Comparison of ENCODE assay signal across 21 mouse cellular contexts in genomic region chr5:45444130-45444832, GRCm38 (mm10). TPM values are rescaled to one million over a fixed set of nuclear protein-coding genes. Genes with fewer than 3 reads are reported as not detected.
DNase-seq lines count a peak whose midpoint lies in the region; ATAC-seq and TF ChIP-seq lines count a peak whose summit lies in the region.
"Had no signal": no experiment of that assay in that cellular context is flagged by ENCODE, and none has a peak within 500 bp of the region (broad histone marks: within the 10 kb centered on the region; RNA-seq: fewer than 3 reads in every experiment).

No protein-coding gene starts in this region.

- no peak overlapping the region for H3K9ac ChIP-seq in liver, embryonic 12.5 days
- no peak overlapping the region for H3K9ac ChIP-seq in liver, embryonic 11.5 days (ENCODE audit: low read depth, low read length)
- no peak overlapping the region for H3K9ac ChIP-seq in limb, embryonic 14.5 days (ENCODE audit: low read depth, low read length, severe bottlenecking)
- H3K9ac ChIP-seq in midbrain, embryonic 16.5 days (ENCODE audit: low read depth, low read length), result no peak overlapping the region
- H3K9ac ChIP-seq: limb, embryonic 15.5 days had no signal

- peaks cover 36% of the 10 kb centered on the region for H3K36me3 ChIP-seq in liver, embryonic 12.5 days
- peaks cover 3% of the 10 kb centered on the region; the same call in 1 of the 2 replicates for H3K36me3 ChIP-seq in liver, embryonic 11.5 days (ENCODE audit: control insufficient read depth, insufficient read depth, low read length)
- peaks cover 9% of the 10 kb centered on the region for H3K36me3 ChIP-seq in limb, embryonic 14.5 days (ENCODE audit: control insufficient read depth, insufficient read depth, low read length)
- H3K36me3 ChIP-seq in midbrain, embryonic 16.5 days (ENCODE audit: control insufficient read depth, insufficient read depth, low read length), result peaks cover 7% of the 10 kb centered on the region; the same call in 1 of the 2 replicates

- no peak overlapping the region for H3K4me3 ChIP-seq in cerebellum, adult 2 months (replicated peaks; ENCODE audit: insufficient read depth, low read depth, low read length)
- H3K4me3 ChIP-seq in liver, embryonic 12.5 days, result no peak overlapping the region
- H3K4me3 ChIP-seq in liver, embryonic 11.5 days (ENCODE audit: low read depth, low read length), result no peak overlapping the region
- H3K4me3 ChIP-seq in limb, embryonic 14.5 days (replicated peaks; ENCODE audit: low read length), result no peak overlapping the region
- no peak overlapping the region for H3K4me3 ChIP-seq in midbrain, embryonic 16.5 days (ENCODE audit: low read depth, low read length)
- H3K4me3 ChIP-seq: left cerebral cortex, adult 2 months; limb, embryonic 15.5 days had no signal

- no peaks in the 10 kb centered on the region for H3K27me3 ChIP-seq in cerebellum, adult 2 months (ENCODE audit: control insufficient read depth, insufficient read depth, low read length)
- H3K27me3 ChIP-seq in liver, embryonic 12.5 days (replicated peaks), result no peaks in the 10 kb centered on the region
- no peaks in the 10 kb centered on the region for H3K27me3 ChIP-seq in liver, embryonic 11.5 days (replicated peaks; ENCODE audit: control insufficient read depth, insufficient read depth, low read length)
- no peaks in the 10 kb centered on the region for H3K27me3 ChIP-seq in limb, embryonic 14.5 days (ENCODE audit: control insufficient read depth, insufficient read depth, low read length)
- H3K27me3 ChIP-seq in midbrain, embryonic 16.5 days (ENCODE audit: control insufficient read depth, insufficient read depth, low read depth, low read length), result no peaks in the 10 kb centered on the region
- H3K27me3 ChIP-seq: limb, embryonic 15.5 days had no signal

- no peak overlapping the region for H3K27ac ChIP-seq in cerebellum, adult 2 months (ENCODE audit: insufficient read depth, low read length)
- no peak overlapping the region for H3K27ac ChIP-seq in liver, embryonic 12.5 days
- no peak overlapping the region for H3K27ac ChIP-seq in liver, embryonic 11.5 days (ENCODE audit: low read depth, low read length)
- H3K27ac ChIP-seq in limb, embryonic 14.5 days (replicated peaks; ENCODE audit: low read depth, low read length), result no peak overlapping the region
- no peak overlapping the region for H3K27ac ChIP-seq in midbrain, embryonic 16.5 days (ENCODE audit: low read length)
- H3K27ac ChIP-seq: left cerebral cortex, adult 2 months; limb, embryonic 15.5 days had no signal

- no peak overlapping the region for H3K4me2 ChIP-seq in liver, embryonic 12.5 days
- H3K4me2 ChIP-seq in liver, embryonic 11.5 days, result no peak overlapping the region
- no peak overlapping the region for H3K4me2 ChIP-seq in limb, embryonic 14.5 days (replicated peaks; ENCODE audit: low read depth, low read length, severe bottlenecking)
- H3K4me2 ChIP-seq in midbrain, embryonic 16.5 days (ENCODE audit: low read length), result no peak overlapping the region
- H3K4me2 ChIP-seq: limb, embryonic 15.5 days had no signal

- no peak for TF ChIP-seq POLR2A in cerebellum, adult 2 months (IDR thresholded peaks at IDR 0.05; ENCODE audit: borderline replicate concordance, insufficient read depth, low read length)
- TF ChIP-seq POLR2A in limb, embryonic 14.5 days (IDR thresholded peaks at IDR 0.05; ENCODE audit: borderline replicate concordance, extremely low read depth, insufficient read depth, insufficient read length), result no peak

- 0 out of 2 replicates have a peak, but pooled peaks have one; percentile 28 for ATAC-seq in liver, embryonic 12.5 days
- no peak for ATAC-seq in liver, embryonic 11.5 days (replicated peaks; ENCODE audit: low FRiP score)
- peak; percentile 67; the same call in 1 of the 2 replicates for ATAC-seq in limb, embryonic 14.5 days (ENCODE audit: low FRiP score, low read depth)
- ATAC-seq in midbrain, embryonic 16.5 days, result no peak
- ATAC-seq: CD4-positive, CD25-positive, alpha-beta regulatory T cell, adult 4 months had no signal

- no peaks in the 10 kb centered on the region for H3K9me3 ChIP-seq in liver, embryonic 12.5 days (replicated peaks)
- no peaks in the 10 kb centered on the region for H3K9me3 ChIP-seq in liver, embryonic 11.5 days (ENCODE audit: control insufficient read depth, low read length)
- H3K9me3 ChIP-seq in limb, embryonic 14.5 days (ENCODE audit: control insufficient read depth, low read length), result no peaks in the 10 kb centered on the region
- no peaks in the 10 kb centered on the region for H3K9me3 ChIP-seq in midbrain, embryonic 16.5 days (replicated peaks; ENCODE audit: control insufficient read depth, low read length, poor library complexity, severe bottlenecking)
- H3K9me3 ChIP-seq: limb, embryonic 15.5 days had no signal

- H3K4me1 ChIP-seq in cerebellum, adult 2 months (ENCODE audit: control insufficient read depth, insufficient read depth, low read length), result peaks cover 8% of the 10 kb centered on the region
- H3K4me1 ChIP-seq in liver, embryonic 12.5 days, result peaks cover 11% of the 10 kb centered on the region
- peaks cover 8% of the 10 kb centered on the region; the same call in 1 of the 2 replicates for H3K4me1 ChIP-seq in liver, embryonic 11.5 days (replicated peaks; ENCODE audit: control insufficient read depth, insufficient read depth, low read length)
- peaks cover 9% of the 10 kb centered on the region for H3K4me1 ChIP-seq in limb, embryonic 14.5 days (ENCODE audit: control insufficient read depth, insufficient read depth, low read length)
- H3K4me1 ChIP-seq in midbrain, embryonic 16.5 days (ENCODE audit: control insufficient read depth, insufficient read depth, low read length), result peaks cover 14% of the 10 kb centered on the region

- no peak for TF ChIP-seq CTCF in cerebellum, adult 2 months (IDR thresholded peaks at IDR 0.05; ENCODE audit: borderline replicate concordance, insufficient read depth, low read depth, low read length)

- WGBS in cerebellum, adult 2 months, result 28% methylated on average over 8 of the region's 8 CpGs
- 69% methylated on average over 8 of the region's 8 CpGs for WGBS in liver, embryonic 12.5 days (ENCODE audit: insufficient replicate concordance)
- 81% methylated on average over 8 of the region's 8 CpGs for WGBS in liver, embryonic 11.5 days
- WGBS in limb, embryonic 14.5 days, result 74% methylated on average over 8 of the region's 8 CpGs
- WGBS in midbrain, embryonic 16.5 days, result 94% methylated on average over 8 of the region's 8 CpGs

- DNase-seq in cerebellum, postnatal 10 days, result peak; percentile 41 to 48
- DNase-seq in cerebellum, adult 2 months, result no peak
- no peak for DNase-seq in liver, embryonic 11.5 days (ENCODE audit: low spot score)
- no peak for DNase-seq in limb, embryonic 14.5 days (ENCODE audit: low spot score)
- DNase-seq in layer of hippocampus, postnatal 14 days (ENCODE audit: low spot score in 2 of 2), result no peak
- no peak for DNase-seq in adrenal gland, adult 18-20 months (ENCODE audit: low spot score in 2 of 2)
- DNase-seq: adrenal gland, postnatal 14 days; cerebellum, adult 8-10 months; gastrocnemius, postnatal 10 days; lung, postnatal 14 days; thymus, postnatal 4 days had no signal

RNA-seq across cellular contexts. Expression of gene Qdpr, which starts 5.8 kb away (rescaled TPM):
- polyA plus RNA-seq in cerebellum, adult 2 months (2012; rRNA removed), result 454 and 593 TPM in 2 replicates
- 74.1 and 77.6 TPM in 2 replicates for polyA plus RNA-seq in liver, embryonic 12.5 days (2016; fragmentation: Nextera tagmentation; extraction: Ambion mirVana)
- 103 and 116 TPM in 2 replicates for polyA plus RNA-seq in liver, embryonic 11.5 days (2014; fragmentation: Nextera tagmentation; extraction: Ambion mirVana)
- polyA plus RNA-seq in limb, embryonic 14.5 days (2012; rRNA removed), result 60.0 and 64.5 TPM in 2 replicates
- 92.9 and 96.1 TPM in 2 replicates for polyA plus RNA-seq in limb, embryonic 14.5 days (2014; fragmentation: Nextera tagmentation; extraction: Ambion mirVana)
- 112 and 127 TPM in 2 replicates for polyA plus RNA-seq in midbrain, embryonic 16.5 days (2015; fragmentation: Nextera tagmentation; extraction: Ambion mirVana)
- 100 to 1,000 TPM; 105 TPM for total RNA-seq in layer of hippocampus, postnatal 14 days (2021)
- 100 to 1,000 TPM; 116 to 128 TPM for total RNA-seq in adrenal gland, adult 18-20 months (2021)

RNA-seq across cellular contexts. Expression of gene Clrn2, which starts 9.3 kb away (rescaled TPM):
- polyA plus RNA-seq in cerebellum, adult 2 months (2012; rRNA removed), result not detected in 2 replicates
- not detected in 2 replicates for polyA plus RNA-seq in liver, embryonic 12.5 days (2016; fragmentation: Nextera tagmentation; extraction: Ambion mirVana)
- not detected in 2 replicates for polyA plus RNA-seq in liver, embryonic 11.5 days (2014; fragmentation: Nextera tagmentation; extraction: Ambion mirVana)
- not detected in 2 replicates for polyA plus RNA-seq in limb, embryonic 14.5 days (2012; rRNA removed)
- not detected in 2 replicates for polyA plus RNA-seq in limb, embryonic 14.5 days (2014; fragmentation: Nextera tagmentation; extraction: Ambion mirVana)
- polyA plus RNA-seq in midbrain, embryonic 16.5 days (2015; fragmentation: Nextera tagmentation; extraction: Ambion mirVana), result 0.33 TPM in 1 of 2 replicates, not detected in the other
- total RNA-seq in layer of hippocampus, postnatal 14 days (2021), result under 1 TPM in 1 of 2 experiments, not detected in 1; 0.48 TPM
- total RNA-seq in adrenal gland, adult 18-20 months (2021), result not detected
- total RNA-seq: adrenal gland, postnatal 14 days; gastrocnemius, postnatal 10 days; MEL had no signal
- polyA plus RNA-seq: CD4-positive, CD25-positive, alpha-beta regulatory T cell, adult 4 months; heart, postnatal 0 days; hindbrain, embryonic 11.5 days; intestine, embryonic 14.5 days; limb, embryonic 15.5 days; neural tube, embryonic 14.5 days had no signal

RNA-seq across cellular contexts. Expression of gene Lap3, which starts 48.9 kb away (rescaled TPM):
- polyA plus RNA-seq in cerebellum, adult 2 months (2012; rRNA removed), result 51.1 and 56.7 TPM in 2 replicates
- 67.2 and 69.0 TPM in 2 replicates for polyA plus RNA-seq in liver, embryonic 12.5 days (2016; fragmentation: Nextera tagmentation; extraction: Ambion mirVana)
- 112 and 115 TPM in 2 replicates for polyA plus RNA-seq in liver, embryonic 11.5 days (2014; fragmentation: Nextera tagmentation; extraction: Ambion mirVana)
- polyA plus RNA-seq in limb, embryonic 14.5 days (2012; rRNA removed), result 35.9 and 49.2 TPM in 2 replicates
- polyA plus RNA-seq in limb, embryonic 14.5 days (2014; fragmentation: Nextera tagmentation; extraction: Ambion mirVana), result 68.6 and 70.9 TPM in 2 replicates
- polyA plus RNA-seq in midbrain, embryonic 16.5 days (2015; fragmentation: Nextera tagmentation; extraction: Ambion mirVana), result 28.8 and 31.6 TPM in 2 replicates
- total RNA-seq in layer of hippocampus, postnatal 14 days (2021), result 10 to 100 TPM; 45.8 to 51.5 TPM
- total RNA-seq in adrenal gland, adult 18-20 months (2021), result 10 to 100 TPM; 65.9 to 92.5 TPM

Comparison
In these comparisons a context has a peak if more than half of its experiments do, and no peak if none do; other contexts are left out.
1. DNase-seq: peak in cerebellum, postnatal 10 days (2 of 2); none in cerebellum, adult 2 months (0 of 2), liver, embryonic 11.5 days (single experiment), limb, embryonic 14.5 days (single experiment), layer of hippocampus, postnatal 14 days (0 of 2) and adrenal gland, adult 18-20 months (0 of 2).
2. ATAC-seq: peak in liver, embryonic 12.5 days (single experiment) and limb, embryonic 14.5 days (single experiment); none in liver, embryonic 11.5 days (single experiment) and midbrain, embryonic 16.5 days (single experiment).